Mouse (Mus musculus) kidney, adult 9 months (tissue): ENCODE measurements at regions not wholly inside any gene's neighbourhood (a gene's known extent, or its start where the extent isn't known, plus 50 kb on each side); places are given as distances from the start of the nearest gene placed in this dataset.

ENCODE experiments used
- DNase-seq: peaks from one replicate; pipeline ENCODE4 v3.0.0; 2022

- DNase-seq: peak; percentile 53
Measured at GRCm38 (mm10) chr15:103102068-103102840, 64.6 kb downstream of the Smug1 start.

- no peak for DNase-seq
Measured at GRCm38 (mm10) chr15:103100121-103100520, 66.8 kb downstream of the Smug1 start.

- DNase-seq: peak; percentile 37
Measured at GRCm38 (mm10) chr15:103094457-103094856, 72.4 kb downstream of the Smug1 start.

- no peak for DNase-seq
Measured at GRCm38 (mm10) chr15:103093655-103094054, 73.2 kb downstream of the Smug1 start.

- no peak for DNase-seq
Measured at GRCm38 (mm10) chr15:103092496-103092895, 73.8 kb downstream of the Hoxc4 start.

GRCm38 (mm10) chr15:103090280-103091164 lies 71.8 kb downstream of the Hoxc4 start:
- peak; percentile 66 for DNase-seq

GRCm38 (mm10) chr15:103089852-103090251 lies 71.1 kb downstream of the Hoxc4 start:
- peak; percentile 36 for DNase-seq

- no peak for DNase-seq
Measured at GRCm38 (mm10) chr15:103089440-103089839, 70.7 kb downstream of the Hoxc4 start.

- peak; percentile 73 for DNase-seq
Measured at GRCm38 (mm10) chr15:103087204-103087603, 68.5 kb downstream of the Hoxc4 start.

- no peak for DNase-seq
Measured at GRCm38 (mm10) chr15:103086672-103087069, 67.9 kb downstream of the Hoxc4 start.
